Mouse (Mus musculus) macrophage (primary cell): Measurements from ENCODE around the gene Cdk4. TPM values are rescaled to one million over a fixed set of nuclear protein-coding genes. Genes with fewer than 3 reads are reported as not detected.
"Not testable (repeated sequence)": the region's sequence is repeated elsewhere in the genome, so short reads cannot be mapped to it uniquely, and the experiment has no call there.

Experiments used
- H3K27ac ChIP-seq: fragments of 350-480 bp; formaldehyde crosslinking; 2 replicates; pipeline ENCODE4 v1.9.0; 2021
- H3K36me3 ChIP-seq: fragments of 350-480 bp; formaldehyde crosslinking; 2 replicates; pipeline ENCODE4 v1.9.0; 2021; ENCODE audit errors: inconsistent target
- H3K4me3 ChIP-seq: fragments of 350-480 bp; formaldehyde crosslinking; 2 replicates; pipeline ENCODE4 v1.9.0; 2021; ENCODE audit errors: inconsistent target
- H3K79me2 ChIP-seq: fragments of 350-480 bp; formaldehyde crosslinking; 2 replicates; pipeline ENCODE4 v1.9.0; 2021; ENCODE audit errors: inconsistent target
- WGBS: methylation state at CpG from one replicate; pipeline ENCODE4 v1.1.7; 2026; ENCODE audit warnings: inconsistent platforms; ENCODE audit not compliant: missing documents; 5-methylcytosine and 5-hydroxymethylcytosine counted together
- polyA plus RNA-seq: library from polyadenylated mRNA; stranded (reverse); fragments of 250-400 nt; gene quantifications from 3 replicates; pipeline ENCODE4 v1.2.4, GENCODE M21; 2018; ENCODE audit warnings: inconsistent platforms

Cdk4 gene
- polyA plus RNA-seq, 1 experiment from 2014 or later, result 145 TPM

GRCm38 (mm10) chr10:127047954-127048353, 15.4 kb upstream of the Cdk4 start, which contains the start of gene Cyp27b1:
Cyp27b1 (plus strand) TSS chr10:127048250.
- no peak within 1 kb of the TSS for H3K4me3 ChIP-seq

GRCm38 (mm10) chr10:127048608-127049394, 14.5 kb upstream of the Cdk4 start:
- Histone ChIP-seq H3K36me3 (no peaks in the 10 kb centered on the region), H3K27ac (no peak overlapping the region), H3K4me3 (no peak overlapping the region), H3K79me2 (no peaks in the 10 kb centered on the region)
- 13% methylated on average over 35 of the region's 35 CpGs for WGBS

More at GRCm38 (mm10) chr10:127047954-127048353, 15.4 kb upstream of the Cdk4 start, which contains the start of gene Cyp27b1:
- WGBS, result 58% methylated on average over 5 of the region's 5 CpGs
- H3K79me2 ChIP-seq, result no peaks in the 10 kb centered on the region
- H3K27ac ChIP-seq, result no peak within 1 kb of the TSS
- no peaks in the 10 kb centered on the region for H3K36me3 ChIP-seq

DNA sequence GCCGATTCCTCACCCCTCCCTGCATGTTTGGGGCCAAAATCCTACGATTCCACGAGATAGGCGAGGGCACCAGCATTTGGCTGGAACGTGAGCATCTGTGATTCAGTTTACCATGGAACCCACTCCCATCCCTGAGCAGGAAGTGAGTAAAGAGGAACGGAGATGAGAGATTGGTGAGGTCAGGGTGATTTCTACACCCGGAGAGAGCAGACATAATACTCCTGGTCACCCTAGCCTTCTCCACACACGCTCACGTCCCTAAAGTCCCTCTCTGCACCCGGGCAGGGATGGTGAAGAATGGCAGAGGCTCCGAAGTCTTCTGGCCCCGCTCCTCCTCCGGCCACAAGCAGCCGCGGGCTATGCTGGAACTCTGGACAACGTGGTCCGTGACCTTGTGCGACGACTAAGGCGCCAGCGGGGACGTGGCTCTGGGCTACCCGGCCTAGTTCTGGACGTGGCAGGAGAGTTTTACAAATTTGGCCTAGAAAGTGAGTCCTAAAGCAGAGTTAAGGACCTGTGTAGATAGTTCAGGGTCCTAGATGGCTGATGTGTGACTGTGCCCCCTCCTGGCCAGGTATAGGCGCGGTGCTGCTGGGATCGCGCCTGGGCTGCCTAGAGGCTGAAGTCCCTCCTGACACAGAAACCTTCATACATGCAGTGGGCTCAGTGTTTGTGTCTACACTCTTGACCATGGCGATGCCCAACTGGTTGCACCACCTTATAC, 13.8 kb upstream of the Cdk4 start:
- WGBS, result 4% methylated on average over 29 of the region's 29 CpGs
- Histone ChIP-seq H3K36me3 (no peaks in the 10 kb centered on the region), H3K27ac (no peak overlapping the region), H3K4me3 (no peak overlapping the region), H3K79me2 (no peaks in the 10 kb centered on the region)

- no peak overlapping the region for H3K27ac ChIP-seq
- H3K36me3 ChIP-seq, result no peaks in the 10 kb centered on the region
- H3K79me2 ChIP-seq, result no peaks in the 10 kb centered on the region
- no peak overlapping the region for H3K4me3 ChIP-seq
- 5% methylated on average over 10 of the region's 10 CpGs for WGBS
Observed at GRCm38 (mm10) chr10:127050119-127050474, 13.2 kb upstream of the Cdk4 start.

DNA sequence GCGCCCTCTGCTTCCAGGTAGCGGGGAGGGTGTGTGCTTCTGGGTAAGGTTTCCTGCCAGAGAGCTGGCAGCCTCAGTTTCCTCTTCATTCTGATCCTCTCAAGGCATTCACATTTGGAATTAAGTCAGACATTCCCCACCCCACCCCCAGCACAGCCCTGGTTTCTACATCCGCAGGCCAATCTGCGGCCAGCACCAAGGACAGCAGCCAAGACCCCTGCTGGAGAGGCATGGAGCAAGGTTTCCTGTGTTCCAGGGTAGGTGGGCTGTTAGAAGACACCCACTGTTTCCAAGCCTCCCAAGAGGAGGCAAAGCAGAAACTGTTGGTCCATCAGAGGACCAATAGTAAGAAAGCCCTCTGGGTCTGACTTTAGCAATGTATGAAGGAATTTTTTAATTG, 8.7 kb upstream of the Cdk4 start:
- Histone ChIP-seq H3K4me3 (no peak overlapping the region), H3K36me3 (no peaks in the 10 kb centered on the region), H3K79me2 (no peaks in the 10 kb centered on the region), H3K27ac (no peak overlapping the region)
- WGBS, result 97% methylated on average over 4 of the region's 4 CpGs

GRCm38 (mm10) chr10:127055406-127055805, 7.9 kb upstream of the Cdk4 start:
- no peak overlapping the region for H3K27ac ChIP-seq
- H3K4me3 ChIP-seq, result no peak overlapping the region
- H3K36me3 ChIP-seq, result no peaks in the 10 kb centered on the region
- 14% methylated on average over 8 of the region's 8 CpGs for WGBS
- no peaks in the 10 kb centered on the region for H3K79me2 ChIP-seq

GRCm38 (mm10) chr10:127056490-127056889, 6.8 kb upstream of the Cdk4 start:
- no peaks in the 10 kb centered on the region for H3K79me2 ChIP-seq
- no peaks in the 10 kb centered on the region for H3K36me3 ChIP-seq
- H3K27ac ChIP-seq, result no peak overlapping the region
- WGBS, result 88% methylated on average over 15 of the region's 20 CpGs
- H3K4me3 ChIP-seq, result no peak overlapping the region

DNA sequence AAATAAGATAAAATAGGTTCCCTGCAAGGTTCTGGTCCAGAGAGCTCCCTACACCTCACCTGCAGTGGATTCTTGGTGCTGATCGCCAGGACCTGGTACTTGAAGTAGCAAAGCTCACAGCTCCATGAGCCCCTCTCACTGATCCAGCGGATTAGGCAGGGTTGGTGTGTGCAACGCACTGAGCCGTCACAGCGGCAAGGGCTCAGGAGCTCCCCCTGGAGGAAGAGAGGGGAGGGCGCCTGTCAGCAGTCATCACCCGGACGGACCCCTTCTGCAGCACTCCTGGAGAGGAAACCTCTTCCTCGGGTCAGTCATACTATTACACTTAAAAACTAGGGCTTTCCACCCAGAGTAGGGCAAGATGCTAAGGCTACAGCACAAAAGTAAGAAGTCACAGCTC, 5.2 kb upstream of the Cdk4 start:
- H3K27ac ChIP-seq, result no peak overlapping the region
- no peaks in the 10 kb centered on the region for H3K36me3 ChIP-seq
- no peak overlapping the region for H3K4me3 ChIP-seq
- H3K79me2 ChIP-seq, result no peaks in the 10 kb centered on the region
- WGBS, result 5% methylated on average over 9 of the region's 9 CpGs

- no peak overlapping the region for H3K4me3 ChIP-seq
- WGBS, result 25% methylated on average over 8 of the region's 8 CpGs
- H3K36me3 ChIP-seq, result no peaks in the 10 kb centered on the region
- no peak overlapping the region for H3K27ac ChIP-seq
- H3K79me2 ChIP-seq, result peaks cover 3% of the 10 kb centered on the region
Observed at GRCm38 (mm10) chr10:127058708-127059107, 4.6 kb upstream of the Cdk4 start.

GRCm38 (mm10) chr10:127059174-127059967, 4.0 kb upstream of the Cdk4 start:
- Histone ChIP-seq H3K79me2 (peaks cover 9% of the 10 kb centered on the region), H3K27ac (no peak overlapping the region), H3K36me3 (no peaks in the 10 kb centered on the region), H3K4me3 (no peak overlapping the region)
- WGBS, result 0% methylated on average over 44 of the region's 92 CpGs

GRCm38 (mm10) chr10:127059968-127060916, 3.1 kb upstream of the Cdk4 start, which contains the start of gene March9:
March9 (minus strand) TSS chr10:127060184.
- peaks cover 18% of the 10 kb centered on the region for H3K79me2 ChIP-seq
- H3K27ac ChIP-seq, result no peak within 1 kb of the TSS
- H3K36me3 ChIP-seq, result peaks cover 5% of the 10 kb centered on the region; the same call in 1 of the 2 replicates
- 7% methylated on average over 51 of the region's 72 CpGs for WGBS
- H3K4me3 ChIP-seq, result peak within 1 kb of the TSS; percentile 11

GRCm38 (mm10) chr10:127061085-127061484, 2.2 kb upstream of the Cdk4 start:
- Histone ChIP-seq H3K79me2 (peaks cover 26% of the 10 kb centered on the region), H3K36me3 (peaks cover 13% of the 10 kb centered on the region), H3K27ac (no peak overlapping the region), H3K4me3 (no peak overlapping the region)
- 91% methylated on average over 5 of the region's 5 CpGs for WGBS

DNA sequence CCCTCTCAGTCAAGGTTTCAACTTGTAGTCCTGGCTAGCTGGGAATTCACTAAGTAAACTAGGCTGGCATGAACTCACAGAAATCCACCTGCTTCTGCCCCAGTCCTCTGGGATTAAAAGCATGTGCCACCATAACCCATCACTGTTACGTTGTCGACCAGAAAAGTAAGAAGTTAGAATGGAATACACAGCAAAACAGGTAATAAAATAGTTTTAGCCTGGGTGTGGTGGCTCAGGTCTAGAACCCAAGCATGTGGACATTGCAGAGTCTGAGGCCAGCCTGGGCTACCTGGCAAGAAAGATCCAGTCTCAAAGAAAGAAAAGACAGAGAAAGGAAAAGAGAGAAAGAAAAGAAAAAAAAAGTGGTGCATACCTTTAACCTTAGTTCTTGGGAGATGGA, 1.8 kb upstream of the Cdk4 start:
- Histone ChIP-seq H3K79me2 (peaks cover 29% of the 10 kb centered on the region), H3K27ac (no peak overlapping the region), H3K36me3 (peaks cover 18% of the 10 kb centered on the region), H3K4me3 (no peak overlapping the region)
- 82% methylated on average over 2 of the region's 2 CpGs for WGBS

GRCm38 (mm10) chr10:127062101-127062500, 1.2 kb upstream of the Cdk4 start:
- 95% methylated on average over 2 of the region's 4 CpGs for WGBS
- H3K27ac ChIP-seq, result peak overlapping the region; percentile 62
- H3K79me2 ChIP-seq, result peaks cover 32% of the 10 kb centered on the region
- not testable (repeated sequence) for H3K4me3 ChIP-seq
- peaks cover 24% of the 10 kb centered on the region for H3K36me3 ChIP-seq
